Mouse (Mus musculus) ES-E14 (cell line): ENCODE data around the gene Slain2.

Experiments used
- HCFC1 ChIP-seq: IDR thresholded peaks from 2 replicates; pipeline ENCODE4 v1.6.1; 2012; ENCODE audit warnings: low read length, inconsistent platforms, borderline replicate concordance; ENCODE audit not compliant: insufficient read depth
- MAFK ChIP-seq: IDR thresholded peaks from 2 replicates; pipeline ENCODE4 v1.6.1; 2014; ENCODE audit warnings: mild to moderate bottlenecking, low read depth, low read length, inconsistent platforms; ENCODE audit not compliant: insufficient read depth

- TF ChIP-seq HCFC1 (no peak), MAFK (no peak)
Observed at GRCm38 (mm10) chr5:72989756-72990155, 75.7 kb downstream of the Slain2 start.
